Mouse (Mus musculus) forebrain, embryonic 14.5 days (tissue): Measurements from ENCODE around the gene Rapgef4. TPM values are rescaled to one million over a fixed set of nuclear protein-coding genes. Genes with fewer than 3 reads are reported as not detected.

Experiments
- ATAC-seq: fragments of 200-750 bp; cut with Nextera tagmentation; 2 replicates; pipeline ENCODE4 v1.8.0; 2017; ENCODE audit warnings: mild to moderate bottlenecking, moderate library complexity
- DNase-seq: peaks from one replicate; pipeline ENCODE4 v3.0.0-alpha.2; 2015; ENCODE audit warnings: low spot score
- H3K27ac ChIP-seq: fragments of 300-500 bp; sonication (generic); 2 replicates; pipeline ENCODE4 v1.5.1; 2014; ENCODE audit warnings: low read depth, mild to moderate bottlenecking, control low read depth, low read length, moderate library complexity
- H3K27me3 ChIP-seq: fragments of 300-500 bp; sonication (generic); replicated peaks from 2 replicates; pipeline ENCODE4 v1.6.1; 2014; ENCODE audit warnings: low read length, control low read depth, mixed read lengths; ENCODE audit not compliant: control insufficient read depth, insufficient read depth
- H3K36me3 ChIP-seq: fragments of 300-500 bp; sonication (generic); 2 replicates; pipeline ENCODE4 v1.6.1; 2014; ENCODE audit warnings: low read length, control low read depth; ENCODE audit not compliant: control insufficient read depth, insufficient read depth
- H3K4me1 ChIP-seq: fragments of 300-500 bp; sonication (generic); 2 replicates; pipeline ENCODE4 v1.6.1; 2014; ENCODE audit warnings: antibody characterized with exemption, low read length, control low read depth; ENCODE audit not compliant: control insufficient read depth, insufficient read depth
- H3K4me2 ChIP-seq: fragments of 300-500 bp; sonication (generic); 2 replicates; pipeline ENCODE4 v1.6.1; 2014; ENCODE audit warnings: mild to moderate bottlenecking, control low read depth, low read length
- H3K4me3 ChIP-seq: fragments of 300-500 bp; sonication (generic); 2 replicates; pipeline ENCODE4 v1.5.1; 2014; ENCODE audit warnings: low read depth, low read length, control low read depth
- H3K9ac ChIP-seq: fragments of 300-500 bp; sonication (generic); 2 replicates; pipeline ENCODE4 v1.6.1; 2014; ENCODE audit warnings: mild to moderate bottlenecking, low read length, control low read depth, moderate library complexity
- H3K9me3 ChIP-seq: fragments of 300-500 bp; sonication (generic); replicated peaks from 2 replicates; pipeline ENCODE4 v1.6.1; 2016; ENCODE audit warnings: low read length, control low read depth, mixed read lengths; ENCODE audit not compliant: control insufficient read depth
- WGBS: fragments of 180-500 bp; shearing (Covaris S2); extraction: QIAGEN DNeasy Blood & Tissue Kit; methylation state at CpG from one replicate; pipeline ENCODE4 v1.1.7; 2014; 5-methylcytosine and 5-hydroxymethylcytosine counted together
- polyA plus RNA-seq: library from polyadenylated mRNA; unstranded; fragments of >200 nt; fragmentation: Nextera tagmentation; extraction: Ambion mirVana; gene quantifications from 2 replicates; pipeline ENCODE4 v1.2.1, GENCODE M21; 2014

Rapgef4 gene
- polyA plus RNA-seq, 1 experiment from 2014 or later, result 6.2 TPM

GRCm38 (mm10) chr2:71955637-71956036 is 25.4 kb upstream of the Rapgef4 start:
- Histone ChIP-seq H3K9ac (no peak overlapping the region), H3K4me1 (no peaks in the 10 kb centered on the region), H3K36me3 (no peaks in the 10 kb centered on the region), H3K4me2 (no peak overlapping the region), H3K27me3 (no peaks in the 10 kb centered on the region), H3K27ac (no peak overlapping the region), H3K9me3 (no peaks in the 10 kb centered on the region), H3K4me3 (no peak overlapping the region)
- DNase-seq (peak; percentile 78), ATAC-seq (peak; percentile 70)
- WGBS, result 20% methylated on average over 8 of the region's 8 CpGs

- 68% methylated on average over 5 of the region's 5 CpGs for WGBS
- H3K9me3 ChIP-seq, result no peaks in the 10 kb centered on the region
- ATAC-seq, result no peak
These were observed 24.6 kb upstream of the Rapgef4 start for GRCm38 (mm10) chr2:71956463-71956862.

GRCm38 (mm10) chr2:71957951-71958350 is 23.1 kb upstream of the Rapgef4 start:
- WGBS, result 81% methylated on average over 1 of the region's 1 CpGs
- Histone ChIP-seq H3K27ac (no peak overlapping the region), H3K4me3 (no peak overlapping the region), H3K4me2 (no peak overlapping the region), H3K9me3 (no peaks in the 10 kb centered on the region), H3K36me3 (no peaks in the 10 kb centered on the region), H3K27me3 (no peaks in the 10 kb centered on the region), H3K4me1 (no peaks in the 10 kb centered on the region), H3K9ac (no peak overlapping the region)
- no peak for DNase-seq
- no peak for ATAC-seq

More at GRCm38 (mm10) chr2:71956463-71956862, 24.6 kb upstream of the Rapgef4 start:
- no peak overlapping the region for H3K4me3 ChIP-seq
- no peaks in the 10 kb centered on the region for H3K4me1 ChIP-seq
- no peak overlapping the region for H3K9ac ChIP-seq
- no peak overlapping the region for H3K27ac ChIP-seq
- H3K36me3 ChIP-seq, result no peaks in the 10 kb centered on the region
- DNase-seq, result no peak
- no peaks in the 10 kb centered on the region for H3K27me3 ChIP-seq
- H3K4me2 ChIP-seq, result no peak overlapping the region

- H3K4me1 ChIP-seq, result no peaks in the 10 kb centered on the region
- no peaks in the 10 kb centered on the region for H3K9me3 ChIP-seq
- no peak overlapping the region for H3K9ac ChIP-seq
- no peak overlapping the region for H3K4me3 ChIP-seq
- no peaks in the 10 kb centered on the region for H3K36me3 ChIP-seq
- H3K27ac ChIP-seq, result no peak overlapping the region
- H3K4me2 ChIP-seq, result no peak overlapping the region
- WGBS, result 47% methylated on average over 3 of the region's 3 CpGs
- DNase-seq (peak; percentile 74), ATAC-seq (0 out of 2 replicates have a peak, but pooled peaks have one; percentile 40)
- H3K27me3 ChIP-seq, result no peaks in the 10 kb centered on the region
These were observed 22.6 kb upstream of the Rapgef4 start for GRCm38 (mm10) chr2:71958393-71958792.

GRCm38 (mm10) chr2:71964216-71964615 is 16.8 kb upstream of the Rapgef4 start:
- Histone ChIP-seq H3K27me3 (no peaks in the 10 kb centered on the region), H3K4me3 (no peak overlapping the region), H3K36me3 (no peaks in the 10 kb centered on the region), H3K27ac (no peak overlapping the region), H3K4me1 (peaks cover 3% of the 10 kb centered on the region; the same call in 1 of the 2 replicates), H3K9me3 (no peaks in the 10 kb centered on the region), H3K9ac (no peak overlapping the region), H3K4me2 (no peak overlapping the region)
- ATAC-seq (no peak), DNase-seq (no peak)
- WGBS, result 15% methylated on average over 10 of the region's 10 CpGs

- DNase-seq, result no peak
- H3K9me3 ChIP-seq, result no peaks in the 10 kb centered on the region
- H3K27ac ChIP-seq, result no peak overlapping the region
- no peak overlapping the region for H3K9ac ChIP-seq
- no peaks in the 10 kb centered on the region for H3K27me3 ChIP-seq
- no peaks in the 10 kb centered on the region for H3K36me3 ChIP-seq
- 82% methylated on average over 4 of the region's 4 CpGs for WGBS
- no peak overlapping the region for H3K4me3 ChIP-seq
- ATAC-seq, result no peak
- peaks cover 3% of the 10 kb centered on the region; the same call in 1 of the 2 replicates for H3K4me1 ChIP-seq
- no peak overlapping the region for H3K4me2 ChIP-seq
These were observed 15.6 kb upstream of the Rapgef4 start for GRCm38 (mm10) chr2:71965476-71965875.

GRCm38 (mm10) chr2:71966737-71967136 is 14.3 kb upstream of the Rapgef4 start:
- Histone ChIP-seq H3K27me3 (no peaks in the 10 kb centered on the region), H3K4me1 (peaks cover 3% of the 10 kb centered on the region; the same call in 1 of the 2 replicates), H3K36me3 (no peaks in the 10 kb centered on the region), H3K4me2 (no peak overlapping the region), H3K27ac (no peak overlapping the region), H3K9me3 (no peaks in the 10 kb centered on the region), H3K9ac (no peak overlapping the region), H3K4me3 (no peak overlapping the region)
- WGBS, result 69% methylated on average over 4 of the region's 4 CpGs
- DNase-seq (no peak), ATAC-seq (no peak)

GRCm38 (mm10) chr2:71967855-71968254 is 13.2 kb upstream of the Rapgef4 start:
- 75% methylated on average over 5 of the region's 5 CpGs for WGBS

GRCm38 (mm10) chr2:71973646-71974045 is 7.4 kb upstream of the Rapgef4 start:
- ATAC-seq (no peak), DNase-seq (no peak)
- Histone ChIP-seq H3K27me3 (no peaks in the 10 kb centered on the region), H3K27ac (no peak overlapping the region), H3K36me3 (no peaks in the 10 kb centered on the region), H3K4me2 (no peak overlapping the region), H3K9me3 (no peaks in the 10 kb centered on the region), H3K9ac (no peak overlapping the region), H3K4me1 (no peaks in the 10 kb centered on the region), H3K4me3 (no peak overlapping the region)
- WGBS, result 94% methylated on average over 3 of the region's 3 CpGs

More at GRCm38 (mm10) chr2:71967855-71968254, 13.2 kb upstream of the Rapgef4 start:
- no peak for DNase-seq
- no peaks in the 10 kb centered on the region for H3K27me3 ChIP-seq
- H3K27ac ChIP-seq, result no peak overlapping the region
- no peak overlapping the region for H3K9ac ChIP-seq
- H3K9me3 ChIP-seq, result no peaks in the 10 kb centered on the region
- no peak overlapping the region for H3K4me3 ChIP-seq
- H3K4me1 ChIP-seq, result peaks cover 3% of the 10 kb centered on the region; the same call in 1 of the 2 replicates
- no peak for ATAC-seq
- no peaks in the 10 kb centered on the region for H3K36me3 ChIP-seq
- H3K4me2 ChIP-seq, result no peak overlapping the region
